ENCODE assay signal across 20 mouse cellular contexts in genomic region chr4:43259435-43259834, GRCm38 (mm10). TPM values are rescaled to one million over a fixed set of nuclear protein-coding genes. Genes with fewer than 3 reads are reported as not detected.
DNase-seq lines count a peak whose midpoint lies in the region; ATAC-seq lines count a peak whose summit lies in the region.
"Had no signal": no experiment of that assay in that cellular context is flagged by ENCODE, and none has a peak within 500 bp of the region (broad histone marks: within the 10 kb centered on the region; RNA-seq: fewer than 3 reads in every experiment).

No protein-coding gene starts in this region.

- 0 out of 2 replicates have a peak, but pooled peaks have one; percentile 34 for ATAC-seq in intestine, embryonic 15.5 days
- no peak for ATAC-seq in intestine, embryonic 16.5 days
- ATAC-seq: activated CD4-positive, CD25-positive, alpha-beta regulatory T cell, adult 4 months; forebrain, embryonic 14.5 days; midbrain, embryonic 13.5 days had no signal

- no peak overlapping the region for H3K9ac ChIP-seq in intestine, embryonic 15.5 days
- no peak overlapping the region for H3K9ac ChIP-seq in intestine, embryonic 16.5 days (ENCODE audit: low read depth, low read length)
- H3K9ac ChIP-seq: heart, embryonic 15.5 days; hindbrain, embryonic 15.5 days; liver, embryonic 15.5 days; midbrain, embryonic 13.5 days had no signal

- no peak overlapping the region for H3K27ac ChIP-seq in intestine, embryonic 15.5 days
- H3K27ac ChIP-seq in intestine, embryonic 16.5 days (ENCODE audit: low read length): no peak overlapping the region
- H3K27ac ChIP-seq: heart, adult 2 months; hindbrain, embryonic 15.5 days; liver, embryonic 15.5 days; midbrain, embryonic 13.5 days had no signal

- no peaks in the 10 kb centered on the region for H3K36me3 ChIP-seq in intestine, embryonic 15.5 days
- no peaks in the 10 kb centered on the region for H3K36me3 ChIP-seq in intestine, embryonic 16.5 days (ENCODE audit: control insufficient read depth, insufficient read depth, low read length)
- H3K36me3 ChIP-seq: liver, embryonic 15.5 days had no signal

- no peak overlapping the region for H3K4me2 ChIP-seq in intestine, embryonic 15.5 days (replicated peaks)
- H3K4me2 ChIP-seq in intestine, embryonic 16.5 days (ENCODE audit: low read depth, low read length): no peak overlapping the region
- H3K4me2 ChIP-seq: heart, embryonic 15.5 days; hindbrain, embryonic 15.5 days; liver, embryonic 15.5 days; midbrain, embryonic 13.5 days had no signal

- H3K4me3 ChIP-seq in intestine, embryonic 15.5 days (replicated peaks): no peak overlapping the region
- no peak overlapping the region for H3K4me3 ChIP-seq in intestine, embryonic 16.5 days (ENCODE audit: low read length)
- H3K4me3 ChIP-seq: erythroblast, embryonic 14.5 days; heart, adult 2 months; heart, embryonic 15.5 days; hindbrain, embryonic 15.5 days; liver, embryonic 15.5 days; midbrain, embryonic 13.5 days had no signal

- WGBS in intestine, embryonic 15.5 days: 54% methylated on average over 3 of the region's 3 CpGs
- 65% methylated on average over 3 of the region's 3 CpGs for WGBS in intestine, embryonic 16.5 days

- DNase-seq in testis, postnatal 14 days (ENCODE audit: low spot score): peak; percentile 12
- no peak for DNase-seq in testis, postnatal 10 days (ENCODE audit: low spot score)
- DNase-seq in fat pad, adult 2 months (ENCODE audit: extremely low read depth, low read depth, low spot score): peak; percentile 47
- no peak for DNase-seq in frontal cortex, adult 2 months (ENCODE audit: extremely low spot score in 1 of 2, low spot score in 1 of 2)
- no peak for DNase-seq in gastrocnemius, postnatal 4 days (ENCODE audit: low spot score in 2 of 2)
- DNase-seq: adrenal gland, adult 8-10 months; cerebellum, adult 18-20 months; heart, adult 2 months; layer of hippocampus, postnatal 36 days; right cerebral cortex, postnatal 25 days; spleen, adult 18-20 months had no signal

- H3K4me1 ChIP-seq in intestine, embryonic 15.5 days (replicated peaks): no peaks in the 10 kb centered on the region; the same call in 1 of the 2 replicates
- peaks cover 4% of the 10 kb centered on the region; the same call in 1 of the 2 replicates for H3K4me1 ChIP-seq in intestine, embryonic 16.5 days (ENCODE audit: control insufficient read depth, insufficient read depth, low read length)
- H3K4me1 ChIP-seq: hindbrain, embryonic 15.5 days; liver, embryonic 15.5 days; midbrain, embryonic 13.5 days had no signal

- no peaks in the 10 kb centered on the region for H3K27me3 ChIP-seq in intestine, embryonic 15.5 days (replicated peaks)
- H3K27me3 ChIP-seq in intestine, embryonic 16.5 days (replicated peaks; ENCODE audit: control insufficient read depth, insufficient read depth, low read length): no peaks in the 10 kb centered on the region
- H3K27me3 ChIP-seq: heart, embryonic 15.5 days; hindbrain, embryonic 15.5 days; liver, embryonic 15.5 days; midbrain, embryonic 13.5 days had no signal

- no peaks in the 10 kb centered on the region for H3K9me3 ChIP-seq in intestine, embryonic 15.5 days
- H3K9me3 ChIP-seq in intestine, embryonic 16.5 days (ENCODE audit: control insufficient read depth, low read length): no peaks in the 10 kb centered on the region
- H3K9me3 ChIP-seq: heart, embryonic 15.5 days; hindbrain, embryonic 15.5 days; liver, embryonic 15.5 days; midbrain, embryonic 13.5 days had no signal

RNA-seq across cellular contexts. Expression of gene Atp8b5, which starts 7.5 kb away (rescaled TPM):
- 0.85 and 1.1 TPM in 2 replicates for polyA plus RNA-seq in intestine, embryonic 15.5 days (2015; fragmentation: Nextera tagmentation; extraction: Ambion mirVana)
- polyA plus RNA-seq in intestine, embryonic 16.5 days (2015; fragmentation: Nextera tagmentation; extraction: Ambion mirVana): 1.2 and 1.4 TPM in 2 replicates
- polyA plus RNA-seq in frontal cortex, adult 2 months (2012; rRNA removed): 0.68 and 0.82 TPM in 2 replicates
- under 1 TPM; 0.34 to 0.39 TPM for total RNA-seq in gastrocnemius, postnatal 4 days (2021)
- polyA plus RNA-seq: erythroblast, embryonic 14.5 days had no signal

Comparison
In these comparisons a context has a peak if more than half of its experiments do, and no peak if none do; other contexts are left out.
1. DNase-seq: peak in testis, postnatal 14 days (single experiment) and fat pad, adult 2 months (single experiment); none in testis, postnatal 10 days (single experiment), frontal cortex, adult 2 months (0 of 2) and gastrocnemius, postnatal 4 days (0 of 2).